Mouse (Mus musculus): ENCODE results near the gene Id3.

Id3 gene

GRCm38 (mm10) chr4:136177612-136178474 lies 34.5 kb downstream of the Id3 start:
- peak; percentile 64 for DNase-seq (ENCODE audit: low spot score)

DNA sequence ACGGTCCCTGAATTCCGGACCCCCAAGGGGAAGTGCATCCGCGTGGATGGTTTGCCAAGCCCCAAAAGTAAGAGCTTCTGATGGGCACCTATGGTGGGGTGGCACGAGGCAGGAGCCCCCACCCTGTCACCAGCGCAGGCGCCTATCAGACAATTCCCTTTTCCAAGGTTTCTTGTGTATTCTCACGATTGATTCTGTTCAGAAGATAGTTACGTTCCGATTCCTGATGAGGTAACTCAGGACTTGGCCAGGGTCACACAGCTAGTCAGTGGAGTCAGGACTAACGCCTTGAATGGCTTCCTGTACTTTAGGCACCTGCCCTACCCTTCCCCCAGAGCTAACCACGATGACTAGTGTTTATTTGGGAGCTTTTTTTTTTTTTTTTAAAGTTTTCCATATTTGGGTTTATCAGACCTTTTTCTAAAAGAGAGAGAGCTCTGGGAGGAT lies 35.2 kb downstream of the Id3 start:
- no peak for DNase-seq (ENCODE audit: low spot score)

GRCm38 (mm10) chr4:136179456-136179855 lies 36.2 kb downstream of the Id3 start:
- DNase-seq (ENCODE audit: low spot score) = no peak

GRCm38 (mm10) chr4:136179998-136180397 lies 36.7 kb downstream of the Id3 start:
- peak; percentile 88 for DNase-seq (ENCODE audit: low spot score)

GRCm38 (mm10) chr4:136180408-136181330 lies 37.4 kb downstream of the Id3 start:
- peak; percentile 81 for DNase-seq (ENCODE audit: low spot score)

GRCm38 (mm10) chr4:136181367-136181766 lies 38.1 kb downstream of the Id3 start:
- DNase-seq (ENCODE audit: low spot score) = no peak

DNA sequence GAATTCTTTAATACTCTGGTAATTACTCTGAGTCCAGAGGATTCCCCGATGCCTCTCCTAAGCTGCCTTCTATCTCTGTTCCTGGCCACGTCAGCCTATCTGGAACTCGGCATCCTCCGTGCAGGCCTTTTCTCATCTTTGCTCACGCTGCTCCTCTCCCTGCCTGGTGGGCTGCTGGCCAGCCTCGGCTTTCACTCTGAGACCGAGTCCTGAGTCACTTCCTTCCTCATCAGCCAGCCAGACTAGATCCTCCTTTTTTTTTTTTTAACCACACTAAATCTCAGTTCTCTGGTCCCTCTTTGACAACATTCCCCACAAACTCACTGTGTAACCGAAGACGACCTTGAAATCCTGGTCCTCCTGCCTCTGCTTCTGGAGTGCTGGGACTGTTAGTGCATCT lies 42.1 kb downstream of the Id3 start:
- DNase-seq (ENCODE audit: low spot score) = peak; percentile 80

- no peak for DNase-seq (ENCODE audit: low spot score)
These were observed 43.0 kb downstream of the Id3 start for GRCm38 (mm10) chr4:136186315-136186714.

DNA sequence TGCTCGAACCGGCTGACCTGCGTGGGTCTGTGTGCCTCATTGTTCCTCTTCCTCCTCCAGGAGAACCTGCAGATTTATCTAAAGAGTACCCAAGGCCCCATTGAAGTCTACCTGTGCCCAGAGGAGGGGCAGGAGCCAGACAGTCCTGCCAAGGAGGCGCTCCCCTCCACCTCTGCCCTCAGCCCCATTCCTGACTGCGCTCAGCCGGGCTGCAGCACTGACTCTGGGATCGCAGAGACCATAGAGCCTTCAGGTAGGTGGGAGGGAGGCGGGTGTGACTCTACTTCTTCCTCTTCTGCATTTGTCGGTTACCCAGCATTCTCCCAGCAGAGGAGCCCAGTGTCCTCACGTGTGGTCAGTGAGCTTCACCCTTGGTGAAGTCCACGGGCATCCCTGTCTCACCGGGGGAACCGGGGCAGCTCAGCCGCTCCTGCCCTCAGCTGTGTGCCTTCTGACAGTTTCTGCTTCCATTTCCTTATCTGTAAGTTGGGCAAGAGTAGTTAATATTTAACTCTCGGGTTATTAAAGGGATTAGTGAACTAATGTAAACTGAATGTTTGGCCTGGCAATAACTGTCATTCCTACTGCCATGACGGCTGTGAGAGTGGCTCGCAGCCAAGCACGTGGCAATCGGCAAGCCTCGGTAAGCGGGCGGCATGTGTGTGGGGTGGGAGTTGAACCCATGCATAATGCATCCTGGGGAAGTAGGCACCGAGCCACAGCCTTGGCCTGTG lies 43.6 kb downstream of the Id3 start:
- DNase-seq (ENCODE audit: low spot score) = peak; percentile 67

DNA sequence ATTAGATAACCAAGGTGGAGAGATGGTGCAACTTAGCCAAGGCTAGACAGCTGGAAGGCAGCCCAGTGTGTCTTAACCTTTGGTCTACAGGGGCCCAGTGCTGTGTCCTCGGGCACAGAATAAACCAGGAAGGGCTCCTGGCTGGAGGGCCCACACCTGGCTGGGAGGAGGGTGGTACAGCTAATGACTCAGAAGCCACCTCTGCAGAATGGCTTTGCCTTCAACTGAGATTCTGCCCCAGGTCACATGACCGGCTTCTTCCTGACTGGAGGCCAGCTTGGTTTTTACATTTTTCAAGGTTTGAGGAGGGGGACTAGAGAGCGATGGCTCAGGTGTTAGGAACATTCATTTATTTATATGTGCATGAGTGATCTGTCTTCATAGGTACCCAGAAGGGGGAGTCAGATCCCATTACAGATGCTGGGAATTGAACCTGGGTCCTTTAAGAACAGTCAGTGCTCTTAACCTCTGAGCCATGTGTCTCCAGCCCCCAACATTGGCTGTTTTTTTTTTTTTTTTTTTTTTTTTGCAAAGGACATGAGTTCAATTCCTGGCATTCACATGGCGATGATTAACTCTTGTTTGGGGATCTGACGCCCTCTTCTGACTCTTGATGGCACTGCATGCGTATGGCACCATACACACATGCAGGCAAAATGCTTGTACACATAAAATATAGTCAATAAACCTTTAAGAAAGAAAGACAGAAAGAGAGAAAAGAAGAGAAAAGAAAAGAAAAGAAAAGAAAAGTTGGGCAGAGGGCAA lies 45.9 kb downstream of the Id3 start:
- no peak for DNase-seq (ENCODE audit: low spot score)

DNA sequence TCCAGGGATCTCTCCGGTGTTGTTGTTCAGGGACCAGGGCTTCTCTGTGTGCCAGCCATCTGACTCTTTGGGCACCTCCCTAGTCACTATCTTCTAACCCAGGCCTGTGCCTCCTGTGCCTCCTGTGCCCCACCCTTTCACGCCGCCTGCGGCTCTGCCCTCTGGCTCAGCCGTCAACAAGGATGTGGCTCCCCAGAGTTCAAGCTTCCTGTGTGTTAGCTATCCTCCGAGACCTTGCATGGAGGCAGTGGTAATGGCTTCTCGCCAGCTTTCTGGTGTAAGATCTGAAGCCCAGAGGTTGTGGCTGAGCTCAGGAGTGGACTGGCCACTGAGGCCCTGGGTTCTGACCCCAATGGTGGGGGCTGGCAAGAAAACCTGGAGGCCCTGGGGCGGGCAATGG lies 46.6 kb downstream of the Id3 start:
- DNase-seq (ENCODE audit: low spot score) = no peak

- no peak for DNase-seq (ENCODE audit: low spot score)
These were observed 50.3 kb downstream of the Id3 start for GRCm38 (mm10) chr4:136193571-136193970.

- DNase-seq (ENCODE audit: low spot score) = no peak
These were observed 51.7 kb downstream of the Id3 start for GRCm38 (mm10) chr4:136195029-136195428.
